Mouse (Mus musculus) hindbrain, postnatal 0 days (tissue): Measurements from ENCODE around the gene Pax5. TPM values are rescaled to one million over a fixed set of nuclear protein-coding genes. Genes with fewer than 3 reads are reported as not detected.
A peak's percentile ranks its signal among the peaks of the same experiment; 100 is the strongest.

Experiments used
- ATAC-seq: fragments of 200-750 bp; cut with Nextera tagmentation; 2 replicates; pipeline ENCODE4 v1.8.0; 2017; ENCODE audit warnings: mild to moderate bottlenecking, moderate TSS enrichment, moderate library complexity
- DNase-seq: peaks from one replicate; pipeline ENCODE4 v3.0.0-alpha.2; 2015; ENCODE audit warnings: low spot score
- H3K27ac ChIP-seq: fragments of 300-500 bp; sonication (generic); 2 replicates; pipeline ENCODE4 v1.5.1; 2014; ENCODE audit warnings: mild to moderate bottlenecking
- H3K27me3 ChIP-seq: fragments of 300-500 bp; sonication (generic); 2 replicates; pipeline ENCODE4 v1.6.1; 2014; ENCODE audit warnings: low read length, mixed read lengths; ENCODE audit not compliant: insufficient read depth
- H3K36me3 ChIP-seq: fragments of 300-500 bp; sonication (generic); 2 replicates; pipeline ENCODE4 v1.6.1; 2014; ENCODE audit warnings: low read length, mixed read lengths; ENCODE audit not compliant: insufficient read depth
- H3K4me1 ChIP-seq: fragments of 300-500 bp; sonication (generic); 2 replicates; pipeline ENCODE4 v1.6.1; 2014; ENCODE audit warnings: antibody characterized with exemption, low read length, mixed read lengths; ENCODE audit not compliant: insufficient read depth
- H3K4me2 ChIP-seq: fragments of 300-500 bp; sonication (generic); 2 replicates; pipeline ENCODE4 v1.6.1; 2014; ENCODE audit warnings: low read depth, mild to moderate bottlenecking, low read length, moderate library complexity, mixed read lengths
- H3K4me3 ChIP-seq: fragments of 300-500 bp; sonication (generic); 2 replicates; pipeline ENCODE4 v1.5.1; 2014; ENCODE audit warnings: low read length
- H3K9ac ChIP-seq: fragments of 300-500 bp; sonication (generic); replicated peaks from 2 replicates; pipeline ENCODE4 v1.6.1; 2014; ENCODE audit warnings: mild to moderate bottlenecking, low read length, moderate library complexity, mixed read lengths
- H3K9me3 ChIP-seq: fragments of 300-500 bp; sonication (generic); 2 replicates; pipeline ENCODE4 v1.6.1; 2016; ENCODE audit warnings: low read length, mixed read lengths
- CTCF ChIP-seq: IDR thresholded peaks from 2 replicates; pipeline ENCODE4 v1.5.1; 2016; ENCODE audit warnings: antibody characterized with exemption, control low read depth, low read depth
- WGBS: fragments of 180-500 bp; shearing (Covaris S2); extraction: QIAGEN DNeasy Blood & Tissue Kit; methylation state at CpG from one replicate; pipeline ENCODE4 v1.1.7; 2014; 5-methylcytosine and 5-hydroxymethylcytosine counted together
- polyA plus RNA-seq: library from polyadenylated mRNA; unstranded; fragments of >200 nt; fragmentation: Nextera tagmentation; extraction: Ambion mirVana; gene quantifications from 2 replicates; pipeline ENCODE4 v1.2.1, GENCODE M21; 2015
- total RNA-seq: library from RNA; depleted of rRNA; stranded (reverse); fragments of >200 nt; gene quantifications from 2 replicates; pipeline ENCODE4 v1.2.3, GENCODE M21; 2014

Gene Pax5
- total and polyA plus RNA-seq, 2 experiments from 2014 or later, result 0.81 to 10.0 TPM

DNA sequence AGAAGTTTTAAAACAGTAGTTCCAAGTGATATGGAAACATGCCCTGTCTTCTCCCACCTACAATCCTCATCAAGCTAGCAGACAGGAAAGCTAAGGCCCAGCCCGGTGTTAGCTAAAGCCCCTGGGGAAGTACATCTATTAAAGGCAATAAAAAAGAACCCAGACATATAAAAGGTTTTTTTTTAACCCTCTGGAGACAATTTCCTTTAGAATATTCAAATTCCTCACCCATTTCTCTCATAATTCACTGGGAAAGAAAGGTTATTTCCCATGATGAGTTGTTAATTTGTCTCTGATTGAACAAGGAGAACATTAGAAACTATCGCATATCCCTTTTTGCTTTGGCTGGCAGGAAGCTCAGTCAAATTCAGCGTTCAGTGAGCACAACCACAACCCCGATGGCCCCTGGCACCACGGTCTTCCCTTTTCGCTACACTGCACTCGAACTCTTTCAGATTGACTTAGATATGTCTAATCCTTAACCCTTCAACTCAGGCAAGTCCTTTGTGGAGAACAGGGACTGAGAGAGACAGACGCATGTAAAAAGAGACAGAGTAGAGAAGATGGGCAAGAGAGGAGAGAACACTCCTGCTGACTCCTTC is 96.1 kb downstream of the Pax5 start:
- H3K9ac ChIP-seq, result no peak overlapping the region
- DNase-seq (no peak), ATAC-seq (no peak)
- H3K27ac ChIP-seq, result no peak overlapping the region
- no peak overlapping the region for H3K4me2 ChIP-seq
- no peaks in the 10 kb centered on the region for H3K36me3 ChIP-seq
- TF ChIP-seq CTCF, result no peak
- WGBS, result 89% methylated on average over 8 of the region's 8 CpGs
- H3K4me1 ChIP-seq, result no peaks in the 10 kb centered on the region
- no peaks in the 10 kb centered on the region for H3K27me3 ChIP-seq
- no peak overlapping the region for H3K4me3 ChIP-seq
- no peaks in the 10 kb centered on the region for H3K9me3 ChIP-seq

DNA sequence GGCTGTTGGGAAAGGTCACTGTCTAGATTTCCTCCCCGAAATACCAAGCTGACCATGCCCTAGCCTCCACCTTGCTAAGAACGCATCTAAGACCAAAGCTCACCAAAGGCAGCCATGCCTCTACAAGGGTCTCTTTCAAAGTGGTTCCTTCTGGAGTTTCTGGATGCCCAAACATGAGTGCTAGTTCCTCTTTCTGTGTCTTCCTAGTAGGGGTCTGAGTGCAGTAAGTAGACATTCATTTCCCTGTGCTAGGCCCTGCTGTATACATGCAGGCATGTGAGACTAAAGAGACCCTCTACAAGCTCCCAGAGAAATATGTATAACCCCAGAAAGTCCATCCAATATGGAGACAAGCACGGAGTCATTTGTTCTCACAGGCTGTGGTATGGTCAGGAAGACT is 97.9 kb downstream of the Pax5 start:
- no peaks in the 10 kb centered on the region for H3K36me3 ChIP-seq
- DNase-seq (no peak), ATAC-seq (no peak)
- H3K27ac ChIP-seq, result no peak overlapping the region
- no peak overlapping the region for H3K9ac ChIP-seq
- no peaks in the 10 kb centered on the region for H3K4me1 ChIP-seq
- WGBS, result 89% methylated on average over 3 of the region's 3 CpGs
- no peak overlapping the region for H3K4me2 ChIP-seq
- no peak overlapping the region for H3K4me3 ChIP-seq
- H3K9me3 ChIP-seq, result no peaks in the 10 kb centered on the region
- no peaks in the 10 kb centered on the region for H3K27me3 ChIP-seq
- no peak for TF ChIP-seq CTCF

DNA sequence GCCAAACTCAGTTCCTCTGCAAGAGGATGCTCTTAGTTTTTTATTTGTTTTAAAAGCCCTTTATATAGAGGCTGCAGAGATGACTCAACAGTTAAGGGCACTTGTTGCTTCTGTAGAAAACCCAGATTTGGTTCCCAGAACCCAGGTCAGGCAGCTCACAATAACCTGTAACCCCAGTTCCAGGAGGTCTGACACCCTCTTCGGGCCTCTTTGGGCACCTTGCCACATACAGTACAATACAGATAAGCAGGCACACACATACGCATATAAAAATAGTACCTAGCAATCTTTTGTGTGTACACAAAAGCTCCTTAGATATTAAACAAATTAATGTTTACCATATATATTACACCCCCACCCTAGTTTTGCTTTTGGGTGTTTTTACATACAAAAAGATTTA is 104.8 kb downstream of the Pax5 start:
- WGBS, result 64% methylated on average over 2 of the region's 2 CpGs

DNA sequence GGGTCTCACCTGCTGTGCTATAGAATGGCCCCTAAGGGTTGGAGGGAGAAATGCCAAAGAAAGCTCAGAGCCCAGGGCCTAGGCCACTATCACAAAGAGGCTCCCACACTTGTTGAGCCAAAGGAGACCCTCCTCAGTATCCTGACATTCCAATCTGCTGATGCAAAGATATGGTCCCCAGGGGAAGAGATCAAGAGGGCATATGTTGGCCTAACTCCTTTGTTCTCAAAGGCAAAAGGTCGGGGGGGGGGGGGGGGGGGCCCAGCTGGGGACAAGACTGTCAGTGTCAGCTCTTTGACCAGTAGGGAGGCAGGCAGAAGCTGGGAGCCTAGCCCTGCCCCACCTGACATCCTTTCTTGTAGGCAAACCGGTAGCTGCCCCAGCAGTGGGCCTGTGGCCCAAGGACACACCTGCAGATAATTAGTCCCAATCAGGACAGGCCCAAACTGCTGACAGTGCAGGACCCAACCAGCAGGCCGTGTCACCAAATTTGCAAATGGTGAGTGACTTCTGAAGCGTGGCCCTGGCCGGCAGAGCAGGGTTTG is 108.0 kb downstream of the Pax5 start:
- Histone ChIP-seq H3K27ac (no peak overlapping the region), H3K9ac (no peak overlapping the region), H3K4me3 (no peak overlapping the region), H3K4me1 (peaks cover 6% of the 10 kb centered on the region; the same call in 1 of the 2 replicates), H3K9me3 (no peaks in the 10 kb centered on the region), H3K36me3 (no peaks in the 10 kb centered on the region), H3K27me3 (no peaks in the 10 kb centered on the region), H3K4me2 (no peak overlapping the region)
- no peak for TF ChIP-seq CTCF
- ATAC-seq (no peak), DNase-seq (no peak)
- WGBS, result 12% methylated on average over 5 of the region's 5 CpGs

More for the DNA sequence above, 104.8 kb downstream of the Pax5 start:
- no peak for TF ChIP-seq CTCF
- no peaks in the 10 kb centered on the region for H3K36me3 ChIP-seq
- H3K9ac ChIP-seq, result no peak overlapping the region
- H3K27ac ChIP-seq, result no peak overlapping the region
- no peak for ATAC-seq
- no peak overlapping the region for H3K4me2 ChIP-seq
- H3K4me1 ChIP-seq, result peaks cover 6% of the 10 kb centered on the region; the same call in 1 of the 2 replicates
- DNase-seq, result no peak
- no peaks in the 10 kb centered on the region for H3K27me3 ChIP-seq
- no peak overlapping the region for H3K4me3 ChIP-seq
- H3K9me3 ChIP-seq, result no peaks in the 10 kb centered on the region

DNA sequence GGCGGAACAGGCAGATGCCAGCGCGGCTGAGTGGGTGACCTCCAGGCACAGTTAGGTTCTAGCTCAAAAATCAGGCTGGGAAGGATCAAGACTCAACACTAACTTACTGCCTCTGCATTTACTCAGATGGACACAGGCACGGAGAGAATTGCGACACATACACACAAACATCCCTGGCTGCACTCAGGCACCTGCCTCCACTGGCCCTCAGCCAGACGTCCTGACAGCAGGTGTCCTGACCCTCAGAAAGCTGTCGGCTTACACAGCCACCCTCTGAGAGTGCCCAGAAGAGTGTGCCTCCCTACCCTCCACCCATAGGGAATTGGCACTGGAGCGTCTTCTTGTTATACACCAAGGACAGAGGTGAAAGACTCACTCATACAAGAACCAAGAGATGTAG is 108.9 kb downstream of the Pax5 start:
- WGBS, result 54% methylated on average over 8 of the region's 8 CpGs
- Histone ChIP-seq H3K9me3 (no peaks in the 10 kb centered on the region), H3K36me3 (no peaks in the 10 kb centered on the region), H3K27ac (no peak overlapping the region), H3K27me3 (no peaks in the 10 kb centered on the region), H3K9ac (no peak overlapping the region), H3K4me3 (no peak overlapping the region), H3K4me2 (no peak overlapping the region), H3K4me1 (peaks cover 6% of the 10 kb centered on the region; the same call in 1 of the 2 replicates)
- TF ChIP-seq CTCF, result no peak
- no peak for ATAC-seq
- DNase-seq, result no peak

DNA sequence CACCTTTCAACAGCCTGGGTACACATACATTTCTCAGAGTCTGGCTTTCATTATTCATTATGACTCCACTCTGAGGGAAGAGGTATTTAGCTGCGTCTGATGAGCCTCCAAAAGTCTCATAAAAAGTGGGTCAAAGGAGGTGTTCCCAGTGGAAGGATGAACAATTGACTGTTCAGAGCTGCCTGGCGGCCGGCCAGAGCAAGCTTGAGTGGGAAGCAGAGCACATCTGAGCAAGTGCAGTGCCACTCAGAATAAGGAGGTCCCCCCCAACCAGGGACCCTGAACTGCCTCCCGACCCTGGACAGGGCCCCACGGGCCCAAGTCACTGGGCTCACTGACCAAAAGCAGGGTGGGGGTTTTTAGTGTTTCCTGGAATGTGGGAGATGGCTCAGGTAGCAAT is 109.4 kb downstream of the Pax5 start:
- Histone ChIP-seq H3K9ac (no peak overlapping the region), H3K4me3 (no peak overlapping the region), H3K36me3 (no peaks in the 10 kb centered on the region), H3K27me3 (no peaks in the 10 kb centered on the region), H3K4me1 (peaks cover 6% of the 10 kb centered on the region; the same call in 1 of the 2 replicates), H3K27ac (no peak overlapping the region), H3K4me2 (no peak overlapping the region), H3K9me3 (no peaks in the 10 kb centered on the region)
- peak; percentile 71 for DNase-seq
- 23% methylated on average over 5 of the region's 5 CpGs for WGBS
- no peak for TF ChIP-seq CTCF
- peak; percentile 58 for ATAC-seq

DNA sequence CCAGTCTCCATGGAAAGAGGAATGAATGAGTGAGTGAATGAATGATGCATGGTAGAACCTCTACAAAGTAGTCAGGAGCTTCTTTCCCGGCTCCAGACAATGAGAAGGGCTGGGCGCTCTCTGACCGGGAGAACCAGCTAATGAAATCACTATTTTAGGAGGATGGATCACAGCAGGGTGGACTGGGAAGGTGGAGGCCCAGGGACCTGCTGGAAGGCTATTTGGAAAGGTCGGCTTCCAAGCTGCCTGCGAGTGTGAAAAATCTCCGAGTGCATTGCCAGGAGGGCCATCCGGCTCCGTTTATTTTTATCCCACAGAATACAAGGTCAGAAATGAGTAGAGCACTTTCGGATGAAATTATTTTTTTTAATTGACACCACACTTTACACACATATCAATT is 112.3 kb downstream of the Pax5 start:
- DNase-seq, result no peak
- Histone ChIP-seq H3K9me3 (no peaks in the 10 kb centered on the region), H3K27me3 (no peaks in the 10 kb centered on the region), H3K4me1 (peaks cover 6% of the 10 kb centered on the region; the same call in 1 of the 2 replicates), H3K27ac (no peak overlapping the region), H3K9ac (no peak overlapping the region), H3K4me3 (no peak overlapping the region), H3K4me2 (no peak overlapping the region), H3K36me3 (no peaks in the 10 kb centered on the region)
- ATAC-seq, result no peak
- WGBS, result 82% methylated on average over 9 of the region's 9 CpGs
- TF ChIP-seq CTCF, result no peak
